19 mouse cellular contexts compared by ENCODE assay signal in genomic region chr7:118572039-118572438, GRCm38 (mm10). TPM values are rescaled to one million over a fixed set of nuclear protein-coding genes. Genes with fewer than 3 reads are reported as not detected.
A peak's percentile ranks its signal among the peaks of the same experiment; 100 is the strongest.
DNase-seq lines count a peak whose midpoint lies in the region; TF ChIP-seq lines count a peak whose summit lies in the region.
"Had no signal": no experiment of that assay in that cellular context is flagged by ENCODE, and none has a peak within 500 bp of the region (broad histone marks: within the 10 kb centered on the region; RNA-seq: fewer than 3 reads in every experiment).

No protein-coding gene starts in this region.

- peak overlapping the region; percentile 57 for H3K27ac ChIP-seq in left cerebral cortex, adult 2 months
- H3K27ac ChIP-seq: forebrain, embryonic 12.5 days; hindbrain, embryonic 13.5 days; kidney, postnatal 0 days; limb, embryonic 13.5 days; lung, embryonic 15.5 days; neural tube, embryonic 13.5 days had no signal

- intact Hi-C loops in left cerebral cortex, adult 2 months (cut with DNase I): no loop called here
- intact Hi-C loops in left cerebral cortex, postnatal 36 days (cut with DNase I): no loop called here
- intact Hi-C loops in left cerebral cortex, postnatal 4 days (cut with DNase I): no loop called here

- no peak for DNase-seq in left cerebral cortex, adult 2 months (ENCODE audit: extremely low spot score in 1 of 2, low spot score in 2 of 2)
- DNase-seq in left cerebral cortex, postnatal 36 days (ENCODE audit: low spot score in 2 of 2): no peak
- peak; percentile 69 for DNase-seq in ZHBTc4 (ENCODE audit: low read depth, low spot score)
- DNase-seq in brain, adult 2 months (ENCODE audit: low read depth, low spot score): peak; percentile 53
- DNase-seq in lung, postnatal 14 days: peak; percentile 24
- DNase-seq in layer of hippocampus, postnatal 14 days (ENCODE audit: low spot score in 2 of 2): no peak
- DNase-seq in left cerebral cortex, postnatal 4 days: no peak
- DNase-seq: cerebellum, adult 2 months; midbrain, embryonic 14.5 days; spleen, adult 18-20 months had no signal

- no peak overlapping the region for H3K4me3 ChIP-seq in left cerebral cortex, adult 2 months
- H3K4me3 ChIP-seq: forebrain, embryonic 12.5 days; heart, embryonic 12.5 days; hindbrain, embryonic 13.5 days; limb, embryonic 13.5 days; lung, embryonic 15.5 days; megakaryocyte, embryonic 14.5 days; neural tube, embryonic 13.5 days had no signal

- no peak for TF ChIP-seq CTCF in left cerebral cortex, adult 2 months (IDR thresholded peaks at IDR 0.05)

RNA-seq across cellular contexts. Expression of gene Tmc7, which starts 12.5 kb away (rescaled TPM):
- 10 to 100 TPM; 15.9 to 17.1 TPM for total RNA-seq in left cerebral cortex, adult 2 months (2021)
- 10 to 100 TPM; 15.2 to 19.5 TPM for total RNA-seq in left cerebral cortex, postnatal 36 days (2021)
- total RNA-seq in layer of hippocampus, postnatal 14 days (2021): 10 to 100 TPM; 19.6 to 24.3 TPM
- 10 to 100 TPM; 13.7 TPM for total RNA-seq in left cerebral cortex, postnatal 4 days (2021)

RNA-seq across cellular contexts. Expression of gene Tmc5, which starts 25.1 kb away (rescaled TPM):
- under 1 TPM; 0.23 to 0.30 TPM for total RNA-seq in left cerebral cortex, adult 2 months (2021)
- under 1 TPM; 0.15 to 0.50 TPM for total RNA-seq in left cerebral cortex, postnatal 36 days (2021)
- under 1 TPM; 0.21 to 0.31 TPM for total RNA-seq in layer of hippocampus, postnatal 14 days (2021)
- under 1 TPM; 0.24 to 0.60 TPM for total RNA-seq in left cerebral cortex, postnatal 4 days (2021)
- total RNA-seq: granulocyte monocyte progenitor cell, adult 5-6 weeks had no signal

RNA-seq across cellular contexts. Expression of gene Coq7, which starts 38.9 kb away (rescaled TPM):
- 10 to 100 TPM; 34.8 to 35.6 TPM for total RNA-seq in left cerebral cortex, adult 2 months (2021)
- total RNA-seq in left cerebral cortex, postnatal 36 days (2021): 10 to 100 TPM; 30.8 to 37.6 TPM
- total RNA-seq in layer of hippocampus, postnatal 14 days (2021): 10 to 100 TPM; 35.2 to 37.0 TPM
- total RNA-seq in left cerebral cortex, postnatal 4 days (2021): 10 to 100 TPM; 28.2 to 31.2 TPM

Comparison
In these comparisons a context has a peak if more than half of its experiments do, and no peak if none do; other contexts are left out.
1. DNase-seq: peak in ZHBTc4 (single experiment), brain, adult 2 months (single experiment) and lung, postnatal 14 days (single experiment); none in left cerebral cortex, adult 2 months (0 of 2), left cerebral cortex, postnatal 36 days (0 of 2), layer of hippocampus, postnatal 14 days (0 of 2) and left cerebral cortex, postnatal 4 days (single experiment).